Mouse (Mus musculus) embryonic facial prominence, embryonic 11.5 days (tissue): ENCODE results near the gene Dmgdh. TPM values are rescaled to one million over a fixed set of nuclear protein-coding genes. Genes with fewer than 3 reads are reported as not detected.
A peak's percentile ranks its signal among the peaks of the same experiment; 100 is the strongest.

ENCODE experiments used
- ATAC-seq: fragments of 200-750 bp; cut with Nextera tagmentation; replicated peaks from 2 replicates; pipeline ENCODE4 v1.8.0; 2017; ENCODE audit warnings: low read depth; ENCODE audit not compliant: insufficient number of reproducible peaks, low FRiP score, low TSS enrichment
- DNase-seq: peaks from one replicate; pipeline ENCODE4 v3.0.0-alpha.2; 2015; ENCODE audit warnings: low spot score
- H3K27ac ChIP-seq: fragments of 300-500 bp; sonication (generic); replicated peaks from 2 replicates; pipeline ENCODE4 v1.5.1; 2014; ENCODE audit warnings: mild to moderate bottlenecking, low read depth, low read length, control low read depth
- H3K27me3 ChIP-seq: fragments of 300-500 bp; sonication (generic); 2 replicates; pipeline ENCODE4 v1.6.1; 2014; ENCODE audit warnings: mild to moderate bottlenecking, low read length, moderate library complexity, mixed read lengths; ENCODE audit not compliant: control insufficient read depth, insufficient read depth
- H3K36me3 ChIP-seq: fragments of 300-500 bp; sonication (generic); replicated peaks from 2 replicates; pipeline ENCODE4 v1.6.1; 2014; ENCODE audit warnings: low read depth, mild to moderate bottlenecking, low read length, moderate library complexity, mixed read lengths; ENCODE audit not compliant: control insufficient read depth, insufficient read depth
- H3K4me1 ChIP-seq: fragments of 300-500 bp; sonication (generic); 2 replicates; pipeline ENCODE4 v1.6.1; 2014; ENCODE audit warnings: low read length, mixed read lengths; ENCODE audit not compliant: control insufficient read depth, insufficient read depth
- H3K4me2 ChIP-seq: fragments of 300-500 bp; sonication (generic); 2 replicates; pipeline ENCODE4 v1.6.1; 2014; ENCODE audit warnings: low read depth, mild to moderate bottlenecking, control low read depth, low read length, moderate library complexity
- H3K4me3 ChIP-seq: fragments of 300-500 bp; sonication (generic); 2 replicates; pipeline ENCODE4 v1.5.1; 2014; ENCODE audit warnings: low read depth, low read length, control low read depth
- H3K9ac ChIP-seq: fragments of 300-500 bp; sonication (generic); replicated peaks from 2 replicates; pipeline ENCODE4 v1.6.1; 2014; ENCODE audit warnings: mild to moderate bottlenecking, control low read depth, low read length
- H3K9me3 ChIP-seq: fragments of 300-500 bp; sonication (generic); replicated peaks from 2 replicates; pipeline ENCODE4 v1.6.1; 2016; ENCODE audit warnings: mild to moderate bottlenecking, low read length, inconsistent platforms, mixed read lengths; ENCODE audit not compliant: control insufficient read depth
- WGBS: fragments of 180-500 bp; shearing (Covaris S2); extraction: QIAGEN DNeasy Blood & Tissue Kit; methylation state at CpG from one replicate; pipeline ENCODE4 v1.1.7; 2014; 5-methylcytosine and 5-hydroxymethylcytosine counted together
- polyA plus RNA-seq: library from polyadenylated mRNA; unstranded; fragments of >200 nt; fragmentation: Nextera tagmentation; extraction: Ambion mirVana; gene quantifications from 2 replicates; pipeline ENCODE4 v1.2.1, GENCODE M21; 2014

Dmgdh gene
- polyA plus RNA-seq, 1 experiment from 2014 or later = not detected

GRCm38 (mm10) chr13:93735131-93735636, 61.0 kb downstream of the Dmgdh start:
- Histone ChIP-seq H3K9ac (no peak overlapping the region), H3K27ac (no peak overlapping the region), H3K4me1 (no peaks in the 10 kb centered on the region), H3K9me3 (no peaks in the 10 kb centered on the region), H3K4me3 (no peak overlapping the region), H3K27me3 (no peaks in the 10 kb centered on the region), H3K36me3 (no peaks in the 10 kb centered on the region), H3K4me2 (no peak overlapping the region)
- no peak for ATAC-seq
- WGBS = 81% methylated on average over 5 of the region's 5 CpGs
- no peak for DNase-seq

- no peak overlapping the region for H3K4me3 ChIP-seq
- H3K9ac ChIP-seq = no peak overlapping the region
- no peaks in the 10 kb centered on the region for H3K27me3 ChIP-seq
- H3K36me3 ChIP-seq = no peaks in the 10 kb centered on the region
- no peak overlapping the region for H3K27ac ChIP-seq
- ATAC-seq = no peak
- no peaks in the 10 kb centered on the region for H3K9me3 ChIP-seq
- no peak overlapping the region for H3K4me2 ChIP-seq
- WGBS = 52% methylated on average over 8 of the region's 8 CpGs
- DNase-seq = no peak
- H3K4me1 ChIP-seq = no peaks in the 10 kb centered on the region
These were observed 69.9 kb downstream of the Dmgdh start for GRCm38 (mm10) chr13:93744118-93744517.

- no peak overlapping the region for H3K4me2 ChIP-seq
- H3K36me3 ChIP-seq = no peaks in the 10 kb centered on the region
- DNase-seq = no peak
- no peak overlapping the region for H3K9ac ChIP-seq
- H3K9me3 ChIP-seq = no peaks in the 10 kb centered on the region
- 63% methylated on average over 14 of the region's 14 CpGs for WGBS
- H3K27me3 ChIP-seq = no peaks in the 10 kb centered on the region
- 0 out of 2 replicates have a peak, but pooled peaks have one; percentile 39 for ATAC-seq
- H3K27ac ChIP-seq = no peak overlapping the region
- no peaks in the 10 kb centered on the region for H3K4me1 ChIP-seq
- H3K4me3 ChIP-seq = no peak overlapping the region
These were observed 78.6 kb downstream of the Dmgdh start for GRCm38 (mm10) chr13:93752597-93753400.

GRCm38 (mm10) chr13:93755084-93755483, 80.9 kb downstream of the Dmgdh start:
- DNase-seq (peak; percentile 11), ATAC-seq (no peak)
- Histone ChIP-seq H3K27me3 (no peaks in the 10 kb centered on the region), H3K27ac (no peak overlapping the region), H3K4me2 (no peak overlapping the region), H3K4me1 (no peaks in the 10 kb centered on the region), H3K36me3 (no peaks in the 10 kb centered on the region), H3K9ac (no peak overlapping the region), H3K9me3 (no peaks in the 10 kb centered on the region), H3K4me3 (no peak overlapping the region)
- WGBS = 72% methylated on average over 4 of the region's 4 CpGs

- WGBS = 90% methylated on average over 7 of the region's 7 CpGs
- H3K27ac ChIP-seq = no peak overlapping the region
- no peaks in the 10 kb centered on the region for H3K27me3 ChIP-seq
- H3K4me3 ChIP-seq = no peak overlapping the region
- H3K9me3 ChIP-seq = no peaks in the 10 kb centered on the region
- DNase-seq (no peak), ATAC-seq (no peak)
- no peaks in the 10 kb centered on the region for H3K36me3 ChIP-seq
- H3K4me2 ChIP-seq = no peak overlapping the region
- no peak overlapping the region for H3K9ac ChIP-seq
- no peaks in the 10 kb centered on the region for H3K4me1 ChIP-seq
These were observed 82.4 kb downstream of the Dmgdh start for GRCm38 (mm10) chr13:93756674-93757073.

- no peak overlapping the region for H3K4me2 ChIP-seq
- 87% methylated on average over 6 of the region's 6 CpGs for WGBS
- no peaks in the 10 kb centered on the region for H3K27me3 ChIP-seq
- no peak overlapping the region for H3K4me3 ChIP-seq
- H3K36me3 ChIP-seq = no peaks in the 10 kb centered on the region
- ATAC-seq (no peak), DNase-seq (no peak)
- H3K27ac ChIP-seq = no peak overlapping the region
- no peaks in the 10 kb centered on the region for H3K4me1 ChIP-seq
- no peaks in the 10 kb centered on the region for H3K9me3 ChIP-seq
- no peak overlapping the region for H3K9ac ChIP-seq
These were observed 83.3 kb downstream of the Dmgdh start for GRCm38 (mm10) chr13:93757514-93757913.

GRCm38 (mm10) chr13:93758149-93758898, 84.1 kb downstream of the Dmgdh start:
- WGBS = 67% methylated on average over 14 of the region's 14 CpGs
- no peak for DNase-seq
- Histone ChIP-seq H3K9ac (no peak overlapping the region), H3K36me3 (no peaks in the 10 kb centered on the region), H3K4me3 (no peak overlapping the region), H3K4me1 (no peaks in the 10 kb centered on the region), H3K9me3 (no peaks in the 10 kb centered on the region), H3K27me3 (no peaks in the 10 kb centered on the region), H3K27ac (no peak overlapping the region), H3K4me2 (no peak overlapping the region)
- no peak for ATAC-seq

- Histone ChIP-seq H3K36me3 (no peaks in the 10 kb centered on the region), H3K27me3 (no peaks in the 10 kb centered on the region), H3K4me1 (no peaks in the 10 kb centered on the region), H3K9ac (no peak overlapping the region), H3K4me3 (no peak overlapping the region), H3K27ac (no peak overlapping the region), H3K9me3 (no peaks in the 10 kb centered on the region), H3K4me2 (no peak overlapping the region)
- 95% methylated on average over 8 of the region's 8 CpGs for WGBS
- DNase-seq = no peak
- no peak for ATAC-seq
These were observed 87.6 kb downstream of the Dmgdh start for GRCm38 (mm10) chr13:93761831-93762230.
